Comparison of ENCODE assay signal across 7 mouse cellular contexts in genomic region chr11:98797306-98797705, GRCm38 (mm10). TPM values are rescaled to one million over a fixed set of nuclear protein-coding genes. Genes with fewer than 3 reads are reported as not detected.
A peak's percentile ranks its signal among the peaks of the same experiment; 100 is the strongest.
DNase-seq lines count a peak whose midpoint lies in the region; ATAC-seq and TF ChIP-seq lines count a peak whose summit lies in the region.

No protein-coding gene starts in this region.

- peaks cover 21% of the 10 kb centered on the region for H3K4me1 ChIP-seq in neural tube, embryonic 11.5 days (ENCODE audit: control insufficient read depth, insufficient read depth, low read length)
- 0 out of 2 replicates have a peak, but pooled peaks cover 3% of the 10 kb centered on the region for H3K4me1 ChIP-seq in embryonic fibroblast, embryonic 13.5 days (ENCODE audit: control insufficient read depth, insufficient read depth, low read length)
- peaks cover 29% of the 10 kb centered on the region for H3K4me1 ChIP-seq in hindbrain, embryonic 16.5 days (ENCODE audit: control insufficient read depth, insufficient read depth, low read depth, low read length)
- H3K4me1 ChIP-seq in midbrain, embryonic 14.5 days (ENCODE audit: control insufficient read depth, insufficient read depth, low read length): peaks cover 27% of the 10 kb centered on the region

- peak overlapping the region; percentile 95 for H3K4me2 ChIP-seq in neural tube, embryonic 11.5 days (ENCODE audit: low read depth)
- peak overlapping the region; percentile 75 for H3K4me2 ChIP-seq in hindbrain, embryonic 16.5 days (ENCODE audit: low read length)
- H3K4me2 ChIP-seq in midbrain, embryonic 14.5 days (ENCODE audit: low read length): peak overlapping the region; percentile 95

- no peak overlapping the region for H3K27ac ChIP-seq in neural tube, embryonic 11.5 days (ENCODE audit: low read depth, low read length)
- no peak overlapping the region for H3K27ac ChIP-seq in embryonic fibroblast, embryonic 13.5 days (ENCODE audit: insufficient read depth, low read length)
- H3K27ac ChIP-seq in hindbrain, embryonic 16.5 days (ENCODE audit: low read depth, low read length): no peak overlapping the region
- peak overlapping the region; percentile 98; the same call in 1 of the 2 replicates for H3K27ac ChIP-seq in midbrain, embryonic 14.5 days (replicated peaks; ENCODE audit: low read depth, low read length)

- TF ChIP-seq CTCF in embryonic fibroblast, embryonic 13.5 days (IDR thresholded peaks at IDR 0.05; ENCODE audit: borderline replicate concordance, insufficient read depth, low read length): no peak

- H3K27me3 ChIP-seq in neural tube, embryonic 11.5 days (ENCODE audit: control insufficient read depth, insufficient read depth, low read length): no peaks in the 10 kb centered on the region
- H3K27me3 ChIP-seq in hindbrain, embryonic 16.5 days (replicated peaks; ENCODE audit: control insufficient read depth, insufficient read depth, low read length): no peaks in the 10 kb centered on the region
- H3K27me3 ChIP-seq in midbrain, embryonic 14.5 days (ENCODE audit: control insufficient read depth, insufficient read depth, low read length): no peaks in the 10 kb centered on the region

- 0 out of 2 replicates have a peak, but pooled peaks have one; percentile 21 for TF ChIP-seq POLR2A in embryonic fibroblast, embryonic 13.5 days (IDR thresholded peaks at IDR 0.05; ENCODE audit: low read depth, low read length)

- no peaks in the 10 kb centered on the region for H3K9me3 ChIP-seq in neural tube, embryonic 11.5 days (ENCODE audit: control insufficient read depth, low read length)
- H3K9me3 ChIP-seq in hindbrain, embryonic 16.5 days (ENCODE audit: control insufficient read depth, low read length): no peaks in the 10 kb centered on the region
- no peaks in the 10 kb centered on the region for H3K9me3 ChIP-seq in midbrain, embryonic 14.5 days (ENCODE audit: control insufficient read depth, low read length)

- H3K9ac ChIP-seq in neural tube, embryonic 11.5 days (ENCODE audit: low read length): peak overlapping the region; percentile 99
- peak overlapping the region; percentile 99 for H3K9ac ChIP-seq in hindbrain, embryonic 16.5 days (ENCODE audit: low read depth, low read length)
- H3K9ac ChIP-seq in midbrain, embryonic 14.5 days (replicated peaks; ENCODE audit: low read length): peak overlapping the region; percentile 99

- peaks cover 13% of the 10 kb centered on the region; the same call in 1 of the 2 replicates for H3K36me3 ChIP-seq in neural tube, embryonic 11.5 days (ENCODE audit: control insufficient read depth, insufficient read depth, low read length)
- peaks cover 9% of the 10 kb centered on the region; the same call in 1 of the 2 replicates for H3K36me3 ChIP-seq in hindbrain, embryonic 16.5 days (ENCODE audit: control insufficient read depth, insufficient read depth, low read length)
- H3K36me3 ChIP-seq in midbrain, embryonic 14.5 days (ENCODE audit: control insufficient read depth, insufficient read depth, low read length): peaks cover 39% of the 10 kb centered on the region

- no peak for ATAC-seq in neural tube, embryonic 11.5 days (ENCODE audit: insufficient read depth, low FRiP score, low TSS enrichment)
- ATAC-seq in hindbrain, embryonic 16.5 days: no peak
- no peak for ATAC-seq in midbrain, embryonic 14.5 days (ENCODE audit: low FRiP score, low TSS enrichment)
- no peak for ATAC-seq in megakaryocyte-erythroid progenitor cell, adult 5-6 weeks (replicated peaks; ENCODE audit: low FRiP score, low TSS enrichment, poor library complexity, severe bottlenecking)

- 16% methylated on average over 5 of the region's 5 CpGs for WGBS in neural tube, embryonic 11.5 days
- 11% methylated on average over 5 of the region's 5 CpGs for WGBS in hindbrain, embryonic 16.5 days
- WGBS in midbrain, embryonic 14.5 days: 14% methylated on average over 5 of the region's 5 CpGs

- peak overlapping the region; percentile 100 for H3K4me3 ChIP-seq in neural tube, embryonic 11.5 days (ENCODE audit: low read depth, low read length)
- peak overlapping the region; percentile 78 for H3K4me3 ChIP-seq in embryonic fibroblast, embryonic 13.5 days (ENCODE audit: insufficient read depth, low read length)
- H3K4me3 ChIP-seq in hindbrain, embryonic 16.5 days (ENCODE audit: low read length): peak overlapping the region; percentile 74
- H3K4me3 ChIP-seq in midbrain, embryonic 14.5 days (replicated peaks; ENCODE audit: low read depth, low read length): peak overlapping the region; percentile 100

- no peak for DNase-seq in neural tube, embryonic 11.5 days (ENCODE audit: low spot score)
- DNase-seq in neural tube, embryonic 10.5 days (ENCODE audit: extremely low spot score, low spot score): no peak
- DNase-seq in midbrain, embryonic 14.5 days: no peak
- DNase-seq in urinary bladder, postnatal 14 days (ENCODE audit: low spot score): no peak

RNA-seq across cellular contexts. Expression of gene Msl1, which starts 2.0 kb away (rescaled TPM):
- 24.1 and 24.2 TPM in 2 replicates for polyA plus RNA-seq in neural tube, embryonic 11.5 days (2014; fragmentation: Nextera tagmentation; extraction: Ambion mirVana)
- polyA plus RNA-seq in embryonic fibroblast, embryonic 13.5 days (2011; ENCODE audit: insufficient read length, low read depth, missing spikeins): 77.7 and 83.8 TPM in 2 replicates
- 28.2 and 28.6 TPM in 2 replicates for polyA plus RNA-seq in hindbrain, embryonic 16.5 days (2015; fragmentation: Nextera tagmentation; extraction: Ambion mirVana)
- 25.0 and 35.9 TPM in 2 replicates for polyA plus RNA-seq in midbrain, embryonic 14.5 days (2014; fragmentation: Nextera tagmentation; extraction: Ambion mirVana)
- total RNA-seq in megakaryocyte-erythroid progenitor cell, adult 5-6 weeks (2014; fragmentation: Nextera tagmentation): 58.6 and 74.8 TPM in 2 replicates
- total RNA-seq in megakaryocyte-erythroid progenitor cell, adult 5-6 weeks (2017): 57.8 and 68.3 TPM in 2 replicates

RNA-seq across cellular contexts. Expression of gene Casc3, which starts 7.4 kb away (rescaled TPM):
- 55.4 and 59.4 TPM in 2 replicates for polyA plus RNA-seq in neural tube, embryonic 11.5 days (2014; fragmentation: Nextera tagmentation; extraction: Ambion mirVana)
- polyA plus RNA-seq in embryonic fibroblast, embryonic 13.5 days (2011; ENCODE audit: insufficient read length, low read depth, missing spikeins): 29.7 and 36.7 TPM in 2 replicates
- polyA plus RNA-seq in hindbrain, embryonic 16.5 days (2015; fragmentation: Nextera tagmentation; extraction: Ambion mirVana): 41.7 and 49.2 TPM in 2 replicates
- 46.6 and 57.3 TPM in 2 replicates for polyA plus RNA-seq in midbrain, embryonic 14.5 days (2014; fragmentation: Nextera tagmentation; extraction: Ambion mirVana)
- 47.6 and 51.8 TPM in 2 replicates for total RNA-seq in megakaryocyte-erythroid progenitor cell, adult 5-6 weeks (2014; fragmentation: Nextera tagmentation)
- 37.4 and 53.5 TPM in 2 replicates for total RNA-seq in megakaryocyte-erythroid progenitor cell, adult 5-6 weeks (2017)

RNA-seq across cellular contexts. Expression of gene Nr1d1, which starts 22.2 kb away (rescaled TPM):
- polyA plus RNA-seq in neural tube, embryonic 11.5 days (2014; fragmentation: Nextera tagmentation; extraction: Ambion mirVana): 1.5 and 1.9 TPM in 2 replicates
- 18.7 and 23.7 TPM in 2 replicates for polyA plus RNA-seq in embryonic fibroblast, embryonic 13.5 days (2011; ENCODE audit: insufficient read length, low read depth, missing spikeins)
- 4.9 and 5.6 TPM in 2 replicates for polyA plus RNA-seq in hindbrain, embryonic 16.5 days (2015; fragmentation: Nextera tagmentation; extraction: Ambion mirVana)
- 3.0 TPM in 2 replicates for polyA plus RNA-seq in midbrain, embryonic 14.5 days (2014; fragmentation: Nextera tagmentation; extraction: Ambion mirVana)
- 4.1 and 8.0 TPM in 2 replicates for total RNA-seq in megakaryocyte-erythroid progenitor cell, adult 5-6 weeks (2014; fragmentation: Nextera tagmentation)
- 0.34 and 1.3 TPM in 2 replicates for total RNA-seq in megakaryocyte-erythroid progenitor cell, adult 5-6 weeks (2017)

RNA-seq across cellular contexts. Expression of gene Rapgefl1, which starts 39.3 kb away (rescaled TPM):
- polyA plus RNA-seq in neural tube, embryonic 11.5 days (2014; fragmentation: Nextera tagmentation; extraction: Ambion mirVana): 2.3 and 2.8 TPM in 2 replicates
- 1.6 and 2.0 TPM in 2 replicates for polyA plus RNA-seq in embryonic fibroblast, embryonic 13.5 days (2011; ENCODE audit: insufficient read length, low read depth, missing spikeins)
- polyA plus RNA-seq in hindbrain, embryonic 16.5 days (2015; fragmentation: Nextera tagmentation; extraction: Ambion mirVana): 11.6 and 13.0 TPM in 2 replicates
- polyA plus RNA-seq in midbrain, embryonic 14.5 days (2014; fragmentation: Nextera tagmentation; extraction: Ambion mirVana): 8.8 and 9.6 TPM in 2 replicates
- total RNA-seq in megakaryocyte-erythroid progenitor cell, adult 5-6 weeks (2014; fragmentation: Nextera tagmentation): 2.2 TPM in 1 of 2 replicates, not detected in the other
- 1.7 TPM in 1 of 2 replicates, not detected in the other for total RNA-seq in megakaryocyte-erythroid progenitor cell, adult 5-6 weeks (2017)

RNA-seq across cellular contexts. Expression of gene Thra, which starts 56.9 kb away (rescaled TPM):
- 32.0 and 34.7 TPM in 2 replicates for polyA plus RNA-seq in neural tube, embryonic 11.5 days (2014; fragmentation: Nextera tagmentation; extraction: Ambion mirVana)
- polyA plus RNA-seq in embryonic fibroblast, embryonic 13.5 days (2011; ENCODE audit: insufficient read length, low read depth, missing spikeins): 66.0 and 83.9 TPM in 2 replicates
- polyA plus RNA-seq in hindbrain, embryonic 16.5 days (2015; fragmentation: Nextera tagmentation; extraction: Ambion mirVana): 127 and 144 TPM in 2 replicates
- 175 and 194 TPM in 2 replicates for polyA plus RNA-seq in midbrain, embryonic 14.5 days (2014; fragmentation: Nextera tagmentation; extraction: Ambion mirVana)
- 47.5 and 51.0 TPM in 2 replicates for total RNA-seq in megakaryocyte-erythroid progenitor cell, adult 5-6 weeks (2014; fragmentation: Nextera tagmentation)
- total RNA-seq in megakaryocyte-erythroid progenitor cell, adult 5-6 weeks (2017): 20.4 and 23.3 TPM in 2 replicates
